Mouse (Mus musculus): ENCODE measurements around the gene Cfap221.

Cfap221 gene

GRCm38 (mm10) chr1:119902551-119903230 lies 94.3 kb downstream of the Cfap221 start:
- no peak for DNase-seq (ENCODE audit: low spot score in 2 of 2)

GRCm38 (mm10) chr1:119899195-119900123 lies 97.6 kb downstream of the Cfap221 start:
- DNase-seq (ENCODE audit: low spot score in 2 of 2), result no peak

GRCm38 (mm10) chr1:119894936-119895335 lies 102.1 kb downstream of the Cfap221 start:
- peak in 1 of 2 experiments; percentile 39 for DNase-seq (ENCODE audit: low spot score in 2 of 2)

GRCm38 (mm10) chr1:119893600-119893999 lies 103.4 kb downstream of the Cfap221 start:
- DNase-seq (ENCODE audit: low spot score in 2 of 2), result no peak

- DNase-seq (ENCODE audit: low spot score in 2 of 2), result no peak
These were observed 104.1 kb downstream of the Cfap221 start for GRCm38 (mm10) chr1:119892933-119893332.

- DNase-seq (ENCODE audit: low spot score in 2 of 2), result no peak
These were observed 105.2 kb downstream of the Cfap221 start for GRCm38 (mm10) chr1:119891865-119892264.

- no peak for DNase-seq (ENCODE audit: low spot score in 2 of 2)
These were observed 105.9 kb downstream of the Cfap221 start for GRCm38 (mm10) chr1:119891149-119891548.

- no peak for DNase-seq (ENCODE audit: low spot score in 2 of 2)
These were observed 107.7 kb downstream of the Cfap221 start for GRCm38 (mm10) chr1:119889347-119889746.

GRCm38 (mm10) chr1:119886320-119886719 lies 110.7 kb downstream of the Cfap221 start:
- DNase-seq (ENCODE audit: low spot score in 2 of 2), result no peak

- DNase-seq (ENCODE audit: low spot score in 2 of 2), result no peak
These were observed 112.8 kb downstream of the Cfap221 start for GRCm38 (mm10) chr1:119884272-119884671.

- DNase-seq (ENCODE audit: low spot score in 2 of 2), result no peak
These were observed 118.1 kb downstream of the Cfap221 start for GRCm38 (mm10) chr1:119878909-119879308.

- DNase-seq (ENCODE audit: low spot score in 2 of 2), result no peak
These were observed 119.6 kb downstream of the Cfap221 start for GRCm38 (mm10) chr1:119877469-119877868.

All from urinary bladder, postnatal 4 days (tissue).